Mouse (Mus musculus): ENCODE measurements around the gene Trpc4. TPM values are rescaled to one million over a fixed set of nuclear protein-coding genes. Genes with fewer than 3 reads are reported as not detected.

Trpc4 gene
- polyA plus RNA-seq, 1 experiment from 2014 or later = 0.06 TPM

DNA sequence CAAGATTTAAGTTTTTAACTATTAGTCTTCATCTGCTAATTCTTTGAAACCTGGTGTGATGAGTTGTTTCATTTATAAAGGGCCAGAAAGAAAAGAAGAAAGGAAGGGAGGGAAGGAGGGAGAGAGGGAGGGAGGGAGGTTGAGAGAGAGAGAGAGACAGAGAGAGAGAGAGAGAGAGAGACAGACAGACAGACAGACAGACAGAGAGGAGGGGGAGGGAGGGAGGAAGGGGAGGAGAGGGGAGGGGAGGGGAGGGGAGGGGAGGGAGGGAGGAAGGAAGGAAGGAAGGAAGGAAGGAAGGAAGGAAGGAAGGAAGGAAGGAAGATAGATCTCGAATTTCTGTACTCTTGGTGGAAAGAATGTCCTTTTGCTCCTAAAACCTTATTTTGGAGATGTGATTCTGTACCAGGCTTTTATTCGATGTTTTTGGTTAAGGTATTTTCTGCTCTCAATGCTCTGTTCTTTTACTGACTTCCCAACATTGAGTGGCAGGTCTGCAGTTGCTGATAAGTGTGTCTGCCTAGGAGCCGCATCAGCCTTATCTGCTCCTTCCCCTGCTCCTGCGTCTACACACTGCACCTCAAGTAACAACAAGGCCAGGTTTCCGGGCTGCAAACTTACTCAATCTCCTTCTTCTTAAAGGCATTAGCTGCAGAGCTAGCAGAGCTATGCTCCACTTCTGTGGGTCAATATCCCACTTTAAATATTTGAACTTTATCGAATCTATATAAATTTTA lies 35.3 kb downstream of the Trpc4 start:
- Histone ChIP-seq H3K4me3 (ENCODE audit: low read length) (no peak overlapping the region), H3K4me1 (replicated peaks; ENCODE audit: control insufficient read depth, insufficient read depth, low read length) (no peaks in the 10 kb centered on the region), H3K27me3 (ENCODE audit: control insufficient read depth, insufficient read depth, low read depth, low read length) (no peaks in the 10 kb centered on the region), H3K4me2 (ENCODE audit: low read depth, low read length) (no peak overlapping the region), H3K9ac (ENCODE audit: low read length) (no peak overlapping the region), H3K36me3 (ENCODE audit: control insufficient read depth, insufficient read depth, low read length) (no peaks in the 10 kb centered on the region), H3K9me3 (ENCODE audit: control insufficient read depth, low read length) (no peaks in the 10 kb centered on the region), H3K27ac (ENCODE audit: low read length) (no peak overlapping the region)
- ATAC-seq (ENCODE audit: low read depth) = no peak
- 41% methylated on average over 6 of the region's 6 CpGs for WGBS

DNA sequence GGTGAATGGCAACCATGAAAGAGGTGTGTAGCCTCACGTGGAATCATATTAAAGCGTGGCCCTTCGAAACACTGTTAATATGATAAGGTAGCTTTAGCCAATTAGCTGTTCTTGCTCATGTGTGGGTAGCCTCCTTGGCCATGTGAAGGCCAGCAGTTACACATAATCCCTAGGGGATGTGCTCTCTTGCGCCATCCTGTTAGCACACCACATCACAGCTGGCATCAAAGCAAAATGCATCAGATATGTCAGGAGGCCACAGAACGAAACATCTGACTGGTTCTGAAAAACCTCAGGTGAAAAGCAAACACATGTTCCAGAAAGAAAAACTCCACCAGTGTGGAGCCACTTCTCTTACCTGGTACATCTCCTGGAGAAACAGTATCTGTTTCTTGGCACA lies 45.4 kb downstream of the Trpc4 start:
- Histone ChIP-seq H3K4me1 (replicated peaks; ENCODE audit: control insufficient read depth, insufficient read depth, low read length) (no peaks in the 10 kb centered on the region), H3K9ac (ENCODE audit: low read length) (no peak overlapping the region), H3K4me3 (ENCODE audit: low read length) (no peak overlapping the region), H3K4me2 (ENCODE audit: low read depth, low read length) (no peak overlapping the region), H3K27ac (ENCODE audit: low read length) (no peak overlapping the region), H3K27me3 (ENCODE audit: control insufficient read depth, insufficient read depth, low read depth, low read length) (no peaks in the 10 kb centered on the region), H3K36me3 (ENCODE audit: control insufficient read depth, insufficient read depth, low read length) (no peaks in the 10 kb centered on the region), H3K9me3 (ENCODE audit: control insufficient read depth, low read length) (no peaks in the 10 kb centered on the region)
- no peak for ATAC-seq (ENCODE audit: low read depth)
- WGBS = 77% methylated on average over 5 of the region's 5 CpGs

DNA sequence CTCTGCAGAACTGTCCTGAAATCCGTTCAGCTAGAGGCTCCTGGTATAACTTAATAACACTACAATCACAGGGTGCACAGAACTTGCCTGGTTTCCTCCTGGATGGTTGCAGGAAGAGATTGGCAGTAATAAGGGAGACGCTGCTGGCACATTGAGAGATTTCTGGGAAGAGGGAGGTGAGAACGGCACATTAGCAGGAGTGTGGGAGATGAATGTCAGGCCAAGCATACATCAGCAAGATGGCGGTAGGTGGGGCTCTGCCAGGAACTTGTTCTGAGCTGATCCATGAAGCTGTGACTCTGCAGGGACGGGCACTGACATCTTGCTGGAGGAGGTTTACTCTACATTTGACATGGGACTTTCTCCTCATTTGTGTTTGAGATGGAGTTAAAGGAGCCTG lies 48.6 kb downstream of the Trpc4 start:
- no peak overlapping the region for H3K9ac ChIP-seq (ENCODE audit: low read length)
- H3K27ac ChIP-seq (ENCODE audit: low read length) = no peak overlapping the region
- WGBS = 55% methylated on average over 5 of the region's 5 CpGs
- H3K9me3 ChIP-seq (ENCODE audit: control insufficient read depth, low read length) = no peaks in the 10 kb centered on the region
- no peaks in the 10 kb centered on the region for H3K4me1 ChIP-seq (replicated peaks; ENCODE audit: control insufficient read depth, insufficient read depth, low read length)
- no peaks in the 10 kb centered on the region for H3K36me3 ChIP-seq (ENCODE audit: control insufficient read depth, insufficient read depth, low read length)
- ATAC-seq (ENCODE audit: low read depth) = no peak
- no peaks in the 10 kb centered on the region for H3K27me3 ChIP-seq (ENCODE audit: control insufficient read depth, insufficient read depth, low read depth, low read length)
- no peak overlapping the region for H3K4me3 ChIP-seq (ENCODE audit: low read length)
- H3K4me2 ChIP-seq (ENCODE audit: low read depth, low read length) = no peak overlapping the region

DNA sequence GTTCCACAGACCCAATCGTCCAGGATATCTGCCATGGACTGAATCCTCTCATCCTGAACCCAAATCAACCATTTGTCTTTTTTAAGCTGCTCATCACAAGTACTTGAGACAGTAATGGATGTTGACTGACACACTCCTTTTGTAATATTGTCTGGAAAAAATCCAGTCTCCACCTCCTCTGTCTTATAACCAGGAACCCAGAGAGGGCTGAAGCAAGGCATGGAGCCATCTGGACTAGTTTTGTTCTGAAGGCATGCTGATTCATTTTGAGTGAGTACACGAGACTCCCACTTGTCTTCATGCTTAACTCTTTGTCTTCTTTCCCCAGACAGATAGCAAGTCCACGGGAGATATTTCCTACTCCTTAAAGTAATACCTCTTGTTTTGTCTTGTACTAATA lies 54.3 kb downstream of the Trpc4 start:
- 55% methylated on average over 3 of the region's 3 CpGs for WGBS

DNA sequence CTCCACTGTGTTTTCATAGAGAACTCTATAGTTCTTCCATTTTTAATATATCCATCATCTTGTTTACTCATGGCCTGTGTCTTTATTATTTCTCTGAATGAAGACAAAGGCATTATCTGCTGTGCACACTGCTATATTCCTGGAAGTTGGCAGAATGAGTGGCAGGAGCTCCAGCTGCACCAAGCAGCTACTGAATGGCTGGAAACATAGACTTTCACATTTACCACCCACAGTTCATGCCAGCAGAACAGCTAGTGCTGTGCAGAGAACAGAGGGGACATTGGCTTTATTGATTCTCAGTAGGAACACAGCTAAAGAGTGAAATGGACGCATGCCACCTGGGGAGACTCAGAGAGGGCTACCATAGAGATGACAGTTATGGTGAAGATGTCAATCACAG lies 55.6 kb downstream of the Trpc4 start:
- H3K9ac ChIP-seq (ENCODE audit: low read length) = no peak overlapping the region
- no peaks in the 10 kb centered on the region for H3K9me3 ChIP-seq (ENCODE audit: control insufficient read depth, low read length)
- ATAC-seq (ENCODE audit: low read depth) = no peak
- no peak overlapping the region for H3K4me3 ChIP-seq (ENCODE audit: low read length)
- H3K4me1 ChIP-seq (replicated peaks; ENCODE audit: control insufficient read depth, insufficient read depth, low read length) = no peaks in the 10 kb centered on the region
- H3K36me3 ChIP-seq (ENCODE audit: control insufficient read depth, insufficient read depth, low read length) = no peaks in the 10 kb centered on the region
- H3K27ac ChIP-seq (ENCODE audit: low read length) = no peak overlapping the region
- H3K4me2 ChIP-seq (ENCODE audit: low read depth, low read length) = no peak overlapping the region
- WGBS = 76% methylated on average over 1 of the region's 1 CpGs
- no peaks in the 10 kb centered on the region for H3K27me3 ChIP-seq (ENCODE audit: control insufficient read depth, insufficient read depth, low read depth, low read length)

More for the DNA sequence above, 54.3 kb downstream of the Trpc4 start:
- H3K36me3 ChIP-seq (ENCODE audit: control insufficient read depth, insufficient read depth, low read length) = no peaks in the 10 kb centered on the region
- H3K27me3 ChIP-seq (ENCODE audit: control insufficient read depth, insufficient read depth, low read depth, low read length) = no peaks in the 10 kb centered on the region
- no peak for ATAC-seq (ENCODE audit: low read depth)
- no peak overlapping the region for H3K9ac ChIP-seq (ENCODE audit: low read length)
- H3K4me3 ChIP-seq (ENCODE audit: low read length) = no peak overlapping the region
- no peaks in the 10 kb centered on the region for H3K4me1 ChIP-seq (replicated peaks; ENCODE audit: control insufficient read depth, insufficient read depth, low read length)
- H3K4me2 ChIP-seq (ENCODE audit: low read depth, low read length) = no peak overlapping the region
- H3K27ac ChIP-seq (ENCODE audit: low read length) = no peak overlapping the region
- no peaks in the 10 kb centered on the region for H3K9me3 ChIP-seq (ENCODE audit: control insufficient read depth, low read length)

DNA sequence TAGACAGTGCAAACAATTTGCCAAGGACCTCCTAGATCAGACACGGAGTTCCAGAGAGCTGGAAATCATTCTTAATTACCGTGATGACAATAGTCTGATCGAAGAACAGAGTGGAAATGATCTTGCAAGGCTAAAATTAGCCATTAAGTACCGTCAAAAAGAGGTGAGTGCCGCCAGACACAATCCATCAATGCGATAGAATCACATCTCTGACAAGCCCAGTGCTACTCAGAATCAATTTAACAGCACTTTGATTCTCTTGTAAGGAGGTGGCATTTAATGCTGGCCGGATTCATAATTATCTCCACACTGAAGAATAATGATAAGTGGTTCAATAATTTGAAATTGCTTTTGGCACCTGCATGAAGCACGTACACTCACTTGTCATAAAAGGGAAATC lies 66.7 kb downstream of the Trpc4 start:
- no peaks in the 10 kb centered on the region for H3K27me3 ChIP-seq (ENCODE audit: control insufficient read depth, insufficient read depth, low read depth, low read length)
- WGBS = 64% methylated on average over 8 of the region's 8 CpGs
- no peaks in the 10 kb centered on the region for H3K4me1 ChIP-seq (replicated peaks; ENCODE audit: control insufficient read depth, insufficient read depth, low read length)
- H3K27ac ChIP-seq (ENCODE audit: low read length) = no peak overlapping the region
- H3K4me3 ChIP-seq (ENCODE audit: low read length) = no peak overlapping the region
- H3K36me3 ChIP-seq (ENCODE audit: control insufficient read depth, insufficient read depth, low read length) = no peaks in the 10 kb centered on the region
- no peak for ATAC-seq (ENCODE audit: low read depth)
- no peaks in the 10 kb centered on the region for H3K9me3 ChIP-seq (ENCODE audit: control insufficient read depth, low read length)
- no peak overlapping the region for H3K9ac ChIP-seq (ENCODE audit: low read length)
- H3K4me2 ChIP-seq (ENCODE audit: low read depth, low read length) = no peak overlapping the region

DNA sequence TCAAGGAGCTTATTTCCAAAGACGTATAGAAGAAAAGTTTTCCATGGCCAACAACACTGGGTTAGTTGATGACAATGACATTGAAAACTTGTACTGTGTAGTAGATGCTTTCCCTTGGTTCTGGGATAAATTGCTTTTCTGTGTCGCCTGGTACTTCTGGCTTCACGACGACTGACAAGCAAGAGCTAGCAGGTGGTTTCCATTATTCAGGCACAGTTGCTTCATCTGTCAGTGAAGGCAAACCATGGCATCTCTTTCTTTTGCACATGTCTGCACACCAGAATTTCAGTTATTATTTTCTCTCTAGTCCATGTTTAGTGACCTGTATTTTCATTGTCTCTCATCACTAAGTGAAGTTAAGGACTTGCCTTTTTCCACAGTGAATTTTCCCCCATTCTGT lies 72.6 kb downstream of the Trpc4 start:
- H3K9ac ChIP-seq (ENCODE audit: low read length) = no peak overlapping the region
- no peak overlapping the region for H3K4me2 ChIP-seq (ENCODE audit: low read depth, low read length)
- no peaks in the 10 kb centered on the region for H3K4me1 ChIP-seq (replicated peaks; ENCODE audit: control insufficient read depth, insufficient read depth, low read length)
- H3K9me3 ChIP-seq (ENCODE audit: control insufficient read depth, low read length) = no peaks in the 10 kb centered on the region
- H3K27ac ChIP-seq (ENCODE audit: low read length) = no peak overlapping the region
- H3K27me3 ChIP-seq (ENCODE audit: control insufficient read depth, insufficient read depth, low read depth, low read length) = no peaks in the 10 kb centered on the region
- 44% methylated on average over 4 of the region's 4 CpGs for WGBS
- no peaks in the 10 kb centered on the region for H3K36me3 ChIP-seq (ENCODE audit: control insufficient read depth, insufficient read depth, low read length)
- H3K4me3 ChIP-seq (ENCODE audit: low read length) = no peak overlapping the region
- no peak for ATAC-seq (ENCODE audit: low read depth)

DNA sequence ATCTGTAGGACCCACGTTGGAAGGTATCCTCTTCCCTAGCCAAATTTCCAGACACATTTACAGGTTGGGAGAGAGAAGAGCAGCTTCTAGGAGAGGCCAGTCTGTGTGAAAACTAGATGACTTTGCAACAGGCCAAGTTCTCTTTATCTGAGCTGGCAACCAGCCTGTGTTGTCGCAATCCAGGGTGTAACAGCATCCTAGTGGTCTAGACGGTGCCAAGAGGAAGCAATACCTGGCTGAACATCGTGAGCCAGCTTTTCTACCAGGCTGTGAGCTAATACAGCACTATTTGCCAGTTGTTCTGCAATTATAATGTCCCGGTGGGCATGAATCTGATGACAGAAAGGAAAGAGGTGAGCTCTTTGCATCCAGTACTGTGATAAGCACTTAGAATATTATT lies 83.1 kb downstream of the Trpc4 start:
- Histone ChIP-seq H3K27ac (ENCODE audit: low read length) (no peak overlapping the region), H3K4me2 (ENCODE audit: low read depth, low read length) (no peak overlapping the region), H3K9ac (ENCODE audit: low read length) (no peak overlapping the region), H3K4me3 (ENCODE audit: low read length) (no peak overlapping the region), H3K27me3 (ENCODE audit: control insufficient read depth, insufficient read depth, low read depth, low read length) (no peaks in the 10 kb centered on the region), H3K36me3 (ENCODE audit: control insufficient read depth, insufficient read depth, low read length) (no peaks in the 10 kb centered on the region), H3K9me3 (ENCODE audit: control insufficient read depth, low read length) (no peaks in the 10 kb centered on the region), H3K4me1 (replicated peaks; ENCODE audit: control insufficient read depth, insufficient read depth, low read length) (no peaks in the 10 kb centered on the region)
- no peak for ATAC-seq (ENCODE audit: low read depth)
- WGBS = 57% methylated on average over 5 of the region's 5 CpGs

DNA sequence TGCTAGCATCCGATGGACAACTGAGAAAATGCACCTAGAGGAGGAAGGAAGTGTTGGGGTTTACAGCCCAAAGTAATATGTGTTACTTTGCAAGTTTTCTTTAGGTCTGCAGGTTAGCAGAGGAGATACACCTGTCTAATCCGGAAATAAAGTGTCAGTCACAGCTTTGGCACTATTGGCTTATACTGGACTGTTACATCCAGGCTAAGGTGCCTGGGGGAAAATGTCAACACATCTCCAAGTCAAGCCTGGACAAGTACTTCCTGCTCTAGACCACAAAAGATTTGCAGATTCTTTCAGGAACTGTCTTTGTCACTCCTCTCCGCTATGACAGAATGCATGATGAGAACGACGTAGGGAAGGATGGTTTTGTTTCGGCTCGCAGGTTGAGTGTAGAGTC lies 83.6 kb downstream of the Trpc4 start:
- Histone ChIP-seq H3K36me3 (ENCODE audit: control insufficient read depth, insufficient read depth, low read length) (no peaks in the 10 kb centered on the region), H3K4me3 (ENCODE audit: low read length) (no peak overlapping the region), H3K4me1 (replicated peaks; ENCODE audit: control insufficient read depth, insufficient read depth, low read length) (no peaks in the 10 kb centered on the region), H3K9me3 (ENCODE audit: control insufficient read depth, low read length) (no peaks in the 10 kb centered on the region), H3K9ac (ENCODE audit: low read length) (no peak overlapping the region), H3K4me2 (ENCODE audit: low read depth, low read length) (no peak overlapping the region), H3K27me3 (ENCODE audit: control insufficient read depth, insufficient read depth, low read depth, low read length) (no peaks in the 10 kb centered on the region), H3K27ac (ENCODE audit: low read length) (no peak overlapping the region)
- no peak for ATAC-seq (ENCODE audit: low read depth)
- 82% methylated on average over 7 of the region's 7 CpGs for WGBS

DNA sequence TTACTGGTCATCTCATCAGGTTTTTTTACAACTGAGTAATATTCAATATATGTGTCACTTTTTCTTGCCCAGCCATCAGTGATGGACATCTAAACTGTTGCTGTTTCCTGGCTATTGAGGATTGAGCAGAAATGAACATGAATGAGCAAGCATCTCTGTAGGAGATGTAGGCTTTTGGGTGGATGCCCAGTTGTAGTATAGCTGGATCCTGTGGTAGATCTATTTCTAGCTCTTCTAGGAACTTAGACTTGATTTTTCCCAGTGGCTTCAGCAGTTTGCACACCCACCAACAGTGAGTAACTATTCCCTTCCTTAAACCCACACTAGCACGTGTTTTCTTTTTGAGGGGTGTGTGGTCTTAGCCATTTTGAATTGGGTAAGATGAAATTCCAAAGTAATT lies 87.3 kb downstream of the Trpc4 start:
- no peaks in the 10 kb centered on the region for H3K36me3 ChIP-seq (ENCODE audit: control insufficient read depth, insufficient read depth, low read length)
- H3K4me3 ChIP-seq (ENCODE audit: low read length) = no peak overlapping the region
- ATAC-seq (ENCODE audit: low read depth) = no peak
- no peak overlapping the region for H3K27ac ChIP-seq (ENCODE audit: low read length)
- H3K9me3 ChIP-seq (ENCODE audit: control insufficient read depth, low read length) = no peaks in the 10 kb centered on the region
- H3K9ac ChIP-seq (ENCODE audit: low read length) = no peak overlapping the region
- H3K4me2 ChIP-seq (ENCODE audit: low read depth, low read length) = no peak overlapping the region
- no peaks in the 10 kb centered on the region for H3K27me3 ChIP-seq (ENCODE audit: control insufficient read depth, insufficient read depth, low read depth, low read length)
- no peaks in the 10 kb centered on the region for H3K4me1 ChIP-seq (replicated peaks; ENCODE audit: control insufficient read depth, insufficient read depth, low read length)
- 79% methylated on average over 1 of the region's 1 CpGs for WGBS

Data from lung, embryonic 16.5 days (tissue).